In the genomic region with DNA sequence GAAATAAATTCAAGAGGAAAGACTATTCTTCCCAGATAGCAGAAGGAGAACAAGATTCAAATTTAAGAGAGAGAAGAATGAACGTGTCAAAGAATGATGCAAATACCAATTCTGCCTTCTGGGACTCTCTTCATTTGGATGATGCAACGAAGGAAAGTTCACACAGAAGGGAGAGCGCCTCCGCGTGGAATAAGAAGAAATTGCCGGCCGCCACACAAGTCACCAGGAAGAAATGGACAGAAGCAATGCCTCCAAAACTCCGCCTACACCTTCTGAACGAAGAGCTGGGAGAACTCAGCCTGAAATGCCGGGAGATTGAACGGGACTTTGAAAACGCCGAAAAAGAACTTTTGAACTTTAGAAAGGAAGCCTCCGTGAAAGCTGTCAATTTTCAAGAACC, we compare ENCODE assay signal across 14 mouse cellular contexts. TPM values are rescaled to one million over a fixed set of nuclear protein-coding genes. Genes with fewer than 3 reads are reported as not detected.
"Had no signal": no experiment of that assay in that cellular context is flagged by ENCODE, and none has a peak within 500 bp of the region (broad histone marks: within the 10 kb centered on the region; RNA-seq: fewer than 3 reads in every experiment).

No protein-coding gene starts in this region.

- ATAC-seq: intestine, postnatal 0 days had no signal

- H3K4me2 ChIP-seq: liver, embryonic 11.5 days; neural tube, embryonic 15.5 days had no signal

- H3K9me3 ChIP-seq: neural tube, embryonic 15.5 days had no signal

- H3K27ac ChIP-seq: layer of hippocampus, adult 2 months; neural tube, embryonic 15.5 days; stomach, postnatal 0 days had no signal

- DNase-seq: kidney, adult 8-10 months; kidney, postnatal 10 days; kidney, postnatal 4 days; left cerebral cortex, postnatal 4 days; lung, postnatal 14 days; midbrain, embryonic 14.5 days; thymus, postnatal 36 days had no signal

- H3K4me3 ChIP-seq: layer of hippocampus, adult 2 months; myocyte; neural tube, embryonic 15.5 days had no signal

- H3K9ac ChIP-seq: neural tube, embryonic 15.5 days had no signal

- H3K4me1 ChIP-seq: neural tube, embryonic 15.5 days had no signal

- H3K36me3 ChIP-seq: neural tube, embryonic 15.5 days had no signal

- H3K27me3 ChIP-seq: neural tube, embryonic 15.5 days had no signal

RNA-seq across cellular contexts. Expression of gene Ccdc160, which starts 7.3 kb away (rescaled TPM):
- total RNA-seq: megakaryocyte progenitor cell, adult 5-6 weeks had no signal
- polyA plus RNA-seq: myocyte had no signal
